Mouse (Mus musculus): ENCODE data around the gene Vav1.
A peak's percentile ranks its signal among the peaks of the same experiment; 100 is the strongest.
"Not testable (repeated sequence)": the region's sequence is repeated elsewhere in the genome, so short reads cannot be mapped to it uniquely, and the experiment has no call there.

The Vav1 gene

GRCm38 (mm10) chr17:57253306-57253705 lies 25.6 kb upstream of the Vav1 start:
- DNase-seq (ENCODE audit: low spot score in 2 of 2) = no peak

GRCm38 (mm10) chr17:57255354-57255753 lies 23.5 kb upstream of the Vav1 start:
- no peak for DNase-seq (ENCODE audit: low spot score in 2 of 2)

DNA sequence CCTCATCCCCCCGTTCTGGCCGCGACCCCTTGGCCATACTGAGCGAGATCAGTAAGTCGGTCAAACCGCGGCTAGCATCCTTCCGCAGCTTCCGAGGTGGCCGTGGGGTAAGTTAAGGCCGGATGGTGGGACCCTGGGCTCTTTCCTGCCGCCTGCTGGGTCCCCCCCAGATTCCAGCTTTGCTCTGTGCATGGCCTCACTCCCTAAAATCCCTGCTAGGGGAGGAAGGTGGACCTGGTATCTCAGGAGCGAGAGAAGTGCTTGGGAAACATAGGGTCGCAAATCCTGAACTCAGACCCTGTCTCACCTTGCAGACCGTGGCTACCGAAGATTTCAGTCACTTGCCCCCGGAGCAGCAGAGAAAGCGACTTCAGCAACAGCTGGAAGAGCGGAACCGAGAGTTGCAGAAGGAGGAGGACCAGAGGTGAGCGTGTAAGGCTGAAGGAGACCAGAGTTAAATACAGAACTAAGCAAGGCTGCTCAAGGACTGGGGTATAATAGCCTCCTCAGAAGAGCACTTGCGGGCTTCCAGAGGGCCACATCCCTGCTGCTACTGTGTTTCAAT lies 21.9 kb upstream of the Vav1 start:
- no peak for DNase-seq (ENCODE audit: low spot score in 2 of 2)

DNA sequence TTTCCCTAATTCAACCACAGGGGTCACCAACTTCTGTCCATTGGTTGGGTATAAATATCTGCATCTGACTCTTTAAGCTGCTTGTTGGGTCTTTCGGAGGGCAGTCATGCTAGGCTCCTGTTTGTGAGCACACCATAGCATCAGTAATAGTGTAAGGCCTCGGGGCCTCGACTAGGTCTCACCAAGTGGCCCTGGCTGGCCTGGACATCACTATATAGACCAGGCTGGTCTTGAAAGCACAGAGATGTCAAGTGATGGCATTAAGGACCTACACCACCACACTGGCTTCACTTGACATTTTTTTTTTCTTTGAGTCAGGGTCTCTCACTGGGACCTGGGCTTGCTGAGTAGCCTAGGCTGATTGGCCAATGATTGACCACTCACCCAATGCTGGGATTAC lies 20.7 kb upstream of the Vav1 start:
- DNase-seq (ENCODE audit: low spot score in 2 of 2) = no peak

DNA sequence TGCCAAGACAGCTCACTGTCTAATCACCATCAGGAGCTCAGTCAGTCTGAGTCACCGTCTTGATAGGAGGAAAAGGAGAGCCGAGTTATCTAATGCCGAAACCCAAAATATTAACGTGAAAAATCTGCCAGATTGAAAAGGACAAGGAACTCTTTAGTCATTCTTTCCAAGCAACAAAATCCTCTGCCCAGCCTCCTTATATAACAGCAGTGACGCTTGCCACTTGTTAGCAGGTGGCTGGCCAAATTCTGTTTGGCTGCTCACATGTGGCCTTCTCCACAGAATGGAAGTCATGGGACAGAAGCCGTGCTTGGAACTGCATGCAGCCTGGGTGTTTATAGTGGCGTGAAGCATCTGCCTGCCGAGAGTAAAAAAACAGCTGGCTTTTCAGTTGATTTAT lies 19.2 kb upstream of the Vav1 start:
- DNase-seq (ENCODE audit: low spot score in 2 of 2) = no peak

DNA sequence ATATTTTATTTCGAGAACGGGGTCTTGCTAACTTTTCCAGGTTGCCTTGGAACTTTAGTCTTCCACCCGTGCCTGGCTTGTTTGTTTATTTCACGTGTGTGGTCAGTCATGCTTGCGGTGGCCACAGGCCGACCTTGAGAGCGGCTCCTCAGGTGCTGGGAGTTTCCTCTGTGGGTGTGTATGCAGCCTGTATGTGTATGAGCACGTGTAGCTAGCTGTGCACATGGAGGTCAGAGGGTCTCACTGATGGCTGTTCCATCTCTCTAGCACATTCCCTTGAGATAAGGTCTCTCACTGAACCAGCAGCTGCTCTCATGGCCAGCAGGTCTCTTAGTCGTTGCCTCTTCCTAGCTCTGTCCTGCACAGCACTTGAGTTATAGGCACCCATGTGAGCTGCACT lies 18.5 kb upstream of the Vav1 start:
- no peak for DNase-seq (ENCODE audit: low spot score in 2 of 2)

- DNase-seq (ENCODE audit: low spot score in 2 of 2) = no peak
These were observed 17.6 kb upstream of the Vav1 start for GRCm38 (mm10) chr17:57261286-57261685.

GRCm38 (mm10) chr17:57261796-57262195 lies 17.1 kb upstream of the Vav1 start:
- DNase-seq (ENCODE audit: low spot score in 2 of 2) = no peak

DNA sequence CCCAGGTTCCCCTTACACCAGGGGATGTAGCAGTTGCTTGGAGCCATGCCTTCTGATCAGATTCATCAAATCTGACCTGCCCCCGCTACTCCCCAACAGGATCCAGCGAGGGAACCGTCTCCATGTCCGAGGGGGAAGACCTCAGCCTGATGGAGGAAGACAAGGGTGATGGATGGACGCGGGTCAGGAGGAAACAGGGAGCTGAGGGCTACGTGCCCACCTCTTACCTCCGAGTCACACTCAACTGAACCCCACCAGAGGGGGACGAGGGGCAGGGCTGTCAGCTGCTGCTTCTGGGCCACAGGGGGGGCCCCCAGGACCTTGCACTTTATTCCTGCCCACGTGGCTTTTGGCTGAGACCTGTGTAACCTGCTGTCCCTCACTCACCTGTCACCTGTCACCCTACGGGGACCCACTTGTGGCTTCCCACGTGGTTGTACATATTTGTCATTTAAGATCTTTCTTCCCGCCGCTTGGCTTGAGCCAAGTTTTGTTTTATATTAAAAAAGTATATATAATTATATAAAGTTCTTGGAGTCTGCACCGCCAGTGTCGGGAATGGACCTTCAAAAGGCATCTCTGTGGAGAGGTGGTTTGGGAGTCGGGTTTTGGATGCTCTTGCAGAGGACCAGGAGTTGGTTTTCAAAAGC lies 15.9 kb upstream of the Vav1 start:
- DNase-seq (ENCODE audit: low spot score in 2 of 2) = no peak

DNA sequence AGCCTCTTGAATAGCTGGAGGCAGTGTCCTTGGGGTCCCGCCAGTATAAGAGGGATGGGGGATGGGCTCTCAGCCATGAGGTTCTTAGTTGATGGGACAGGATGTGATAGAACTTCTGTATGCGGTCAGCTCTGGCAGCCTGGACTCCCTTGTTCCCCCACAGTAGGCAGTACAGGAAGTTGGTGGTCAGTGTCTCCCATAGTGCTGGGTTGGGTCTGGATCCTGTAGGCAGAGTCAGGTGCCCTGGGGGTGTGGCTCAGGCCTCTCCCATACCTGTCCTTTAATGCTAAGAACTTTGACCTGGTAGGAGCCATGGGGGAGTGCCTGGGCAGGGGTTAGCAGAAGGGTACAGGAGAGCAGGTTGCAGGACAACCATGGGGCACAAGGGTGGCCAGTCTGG lies 14.7 kb upstream of the Vav1 start:
- no peak for DNase-seq (ENCODE audit: low spot score in 2 of 2)

DNA sequence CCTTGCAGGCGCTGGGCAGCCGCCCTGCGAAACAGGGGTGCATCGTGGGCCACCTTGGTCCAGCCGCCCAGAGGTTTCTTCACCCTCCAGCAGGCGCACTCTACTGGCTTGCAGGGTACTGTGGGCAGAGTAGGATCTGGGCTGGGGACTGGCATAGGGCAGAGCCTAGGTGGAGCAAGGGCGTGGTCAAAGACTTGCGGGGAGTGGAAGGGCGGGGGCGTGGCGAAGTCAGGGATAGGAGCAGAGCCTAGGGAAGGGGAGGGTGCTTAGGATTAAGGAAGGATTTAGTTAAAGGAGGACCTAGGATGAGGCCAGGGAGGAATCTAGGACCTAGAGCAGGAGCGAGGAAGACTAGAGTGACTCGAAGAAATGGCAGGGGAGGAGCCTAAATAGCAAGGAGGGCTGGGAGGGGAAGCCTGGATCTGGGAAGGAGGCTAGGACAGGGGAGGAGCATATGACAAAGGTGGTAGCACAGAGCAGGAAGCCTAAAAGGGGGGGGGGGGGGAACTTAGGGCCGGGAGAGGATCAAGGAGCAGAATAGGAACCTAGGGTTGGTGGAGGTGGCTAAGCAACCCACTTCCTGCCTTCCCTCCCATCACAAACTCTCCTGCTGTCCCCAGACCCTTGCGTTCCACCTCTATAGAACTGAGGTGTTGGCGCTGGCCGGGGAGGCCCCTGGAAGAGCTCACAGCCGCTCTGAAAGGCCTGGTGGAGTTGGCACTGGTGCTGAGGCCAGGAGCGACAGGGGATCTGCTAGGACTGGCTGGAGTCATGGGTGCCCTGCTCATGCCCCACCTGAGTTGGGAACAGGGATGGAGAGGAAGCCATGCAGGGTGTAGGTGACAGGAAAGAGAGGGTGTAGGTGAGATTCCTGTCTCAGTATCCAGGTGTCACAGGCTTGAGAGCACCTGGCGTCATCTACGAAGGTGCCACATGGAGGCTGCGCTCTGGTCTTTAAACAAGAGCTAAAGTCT lies 13.6 kb upstream of the Vav1 start:
- peak in 1 of 2 experiments; percentile 31 for DNase-seq (ENCODE audit: low spot score in 2 of 2)

- no peak for DNase-seq (ENCODE audit: low spot score in 2 of 2)
These were observed 11.3 kb upstream of the Vav1 start for GRCm38 (mm10) chr17:57267556-57268126.

- no peak for DNase-seq (ENCODE audit: low spot score in 2 of 2)
These were observed 7.6 kb upstream of the Vav1 start for GRCm38 (mm10) chr17:57271301-57271700.

GRCm38 (mm10) chr17:57273846-57274245 lies 5.1 kb upstream of the Vav1 start:
- no peak for DNase-seq (ENCODE audit: low spot score in 2 of 2)

DNA sequence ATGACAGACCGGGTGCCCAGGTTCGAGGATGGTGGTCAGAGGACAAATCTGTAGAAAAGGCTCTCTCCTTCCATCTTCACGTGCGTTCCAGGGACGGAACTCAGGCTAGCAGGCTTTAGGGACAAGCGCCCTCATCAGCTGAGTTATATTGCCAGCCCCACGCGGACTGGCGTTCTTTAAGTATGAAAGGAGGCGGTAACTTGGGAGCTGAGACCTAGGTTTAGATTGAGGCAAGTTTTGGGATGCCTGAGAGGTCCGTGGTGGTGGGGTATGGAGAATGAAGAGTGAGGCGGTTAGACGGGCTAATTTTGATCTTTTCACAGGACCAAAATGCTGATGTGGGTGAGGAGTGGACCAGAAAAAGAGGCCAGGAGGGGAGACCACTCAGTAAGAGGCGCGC lies 4.2 kb upstream of the Vav1 start:
- no peak for DNase-seq (ENCODE audit: low spot score in 2 of 2)

- peak in 1 of 2 experiments; percentile 49 for DNase-seq (ENCODE audit: low spot score in 2 of 2)
These were observed 3.5 kb upstream of the Vav1 start for GRCm38 (mm10) chr17:57275111-57275996.

DNA sequence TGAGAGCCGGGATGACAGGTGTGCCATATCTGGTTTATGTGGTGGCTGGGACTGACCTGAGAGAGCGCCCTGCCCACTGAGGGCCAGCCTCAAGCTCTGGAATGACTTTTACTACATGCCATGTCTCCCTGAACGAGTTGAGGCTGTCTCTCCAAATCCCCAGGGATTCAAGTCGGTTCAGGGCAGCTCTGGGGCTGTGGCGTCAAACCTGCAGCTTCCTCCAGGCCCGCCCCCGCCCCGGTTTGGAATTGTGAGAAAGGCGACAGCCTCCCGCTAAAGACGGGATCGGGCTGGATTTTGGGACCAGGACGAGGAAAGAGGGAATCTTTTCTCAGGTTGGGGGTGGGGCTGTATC lies 2.9 kb upstream of the Vav1 start:
- no peak for DNase-seq (ENCODE audit: low spot score in 2 of 2)

DNA sequence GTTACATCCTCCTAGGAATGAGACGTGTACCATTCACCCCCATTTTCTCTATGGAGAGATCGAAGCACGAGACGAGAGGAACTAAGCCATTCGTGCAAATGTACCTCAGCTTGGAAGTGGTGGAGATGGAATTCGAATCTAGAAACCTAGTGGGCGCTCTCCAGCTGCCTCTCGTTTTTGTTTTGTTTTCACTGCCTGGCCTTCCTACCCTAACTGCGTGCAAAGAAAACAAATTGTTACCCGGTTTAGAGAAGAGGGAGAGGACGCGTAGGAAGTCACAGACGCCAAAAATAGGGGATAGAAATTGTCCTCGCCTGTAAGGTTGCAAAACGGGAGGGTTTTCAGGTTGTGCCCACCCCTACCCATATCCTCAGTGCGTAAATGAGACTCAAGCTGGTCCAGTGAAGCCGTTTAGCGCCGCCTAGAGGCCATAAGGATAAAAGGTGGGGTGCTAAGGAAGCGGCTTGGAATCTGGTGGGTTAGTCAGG lies 2.2 kb upstream of the Vav1 start:
- peak; percentile 55 to 63 for DNase-seq (ENCODE audit: low spot score in 2 of 2)

GRCm38 (mm10) chr17:57277598-57278261 lies 1.2 kb upstream of the Vav1 start:
- DNase-seq (ENCODE audit: low spot score in 2 of 2) = not testable (repeated sequence)

DNA sequence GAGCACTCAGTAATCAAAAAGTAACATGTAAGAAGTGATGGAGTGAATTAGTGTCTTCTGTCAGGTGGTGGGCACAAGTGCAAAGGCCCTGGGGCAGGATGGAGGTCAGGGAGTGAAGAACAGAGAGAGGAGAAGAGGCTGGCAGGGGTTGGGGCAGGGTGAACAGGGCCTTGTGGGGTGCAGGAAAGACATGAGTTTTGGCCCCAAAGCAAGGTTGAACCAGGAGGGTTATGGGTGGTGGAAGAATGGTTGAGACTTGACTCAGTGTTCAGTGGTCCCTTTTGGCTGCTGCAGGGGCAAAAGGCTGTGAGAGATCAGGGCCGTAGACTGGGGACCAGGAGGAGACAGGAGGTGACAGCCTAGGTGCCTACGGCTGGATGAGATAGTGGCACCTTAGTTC lies 363 bp upstream of the Vav1 start:
- no peak for DNase-seq (ENCODE audit: low spot score in 2 of 2)

Measured in frontal cortex, postnatal 10 days (tissue).